Mouse (Mus musculus): ENCODE results near the gene Srsf5. TPM values are rescaled to one million over a fixed set of nuclear protein-coding genes. Genes with fewer than 3 reads are reported as not detected.
A peak's percentile ranks its signal among the peaks of the same experiment; 100 is the strongest.

Srsf5 gene
- total RNA-seq (2021) = 100 to 1,000 TPM; 275 to 306 TPM

DNA sequence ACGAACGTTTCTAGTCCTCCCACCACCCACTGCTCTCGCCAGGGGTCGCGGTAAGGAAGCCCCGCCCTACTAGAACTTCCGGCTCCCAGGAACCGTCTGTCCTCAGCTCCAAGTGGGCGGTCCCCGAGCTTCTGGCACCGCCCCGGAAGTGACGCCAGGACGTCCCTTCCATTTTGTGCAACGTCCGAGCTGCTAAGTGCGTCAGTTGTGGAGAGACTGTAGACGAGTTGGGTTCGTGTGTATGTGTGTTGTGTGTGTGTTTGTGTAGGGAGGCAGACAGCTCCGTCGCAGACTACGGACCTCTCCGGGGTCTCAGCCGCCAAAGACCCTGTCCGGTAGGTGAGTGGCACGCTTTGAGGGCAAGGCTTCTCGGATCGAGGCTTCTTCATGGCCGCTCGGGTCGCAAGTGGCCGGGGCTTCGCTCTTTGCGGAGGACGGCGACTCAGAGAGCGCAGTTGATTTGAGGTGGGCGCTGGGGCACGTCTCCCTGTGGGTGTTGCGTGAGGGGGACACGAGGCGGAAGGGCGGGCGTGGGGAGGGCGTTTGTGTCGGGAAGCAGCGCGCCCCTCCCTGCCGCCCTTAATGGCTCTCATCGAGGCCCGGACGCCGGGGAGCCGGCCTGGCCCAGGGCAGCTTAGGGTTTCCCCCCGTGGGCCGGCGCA is at the start of gene Srsf5:
Gene Srsf5, plus strand, starts transcription at position 171 of the 662 bp plus-strand sequence.
- intact Hi-C loops (cut with DNase I) = no loop called here
- DNase-seq (ENCODE audit: low spot score in 2 of 2) = peak; percentile 99

DNA sequence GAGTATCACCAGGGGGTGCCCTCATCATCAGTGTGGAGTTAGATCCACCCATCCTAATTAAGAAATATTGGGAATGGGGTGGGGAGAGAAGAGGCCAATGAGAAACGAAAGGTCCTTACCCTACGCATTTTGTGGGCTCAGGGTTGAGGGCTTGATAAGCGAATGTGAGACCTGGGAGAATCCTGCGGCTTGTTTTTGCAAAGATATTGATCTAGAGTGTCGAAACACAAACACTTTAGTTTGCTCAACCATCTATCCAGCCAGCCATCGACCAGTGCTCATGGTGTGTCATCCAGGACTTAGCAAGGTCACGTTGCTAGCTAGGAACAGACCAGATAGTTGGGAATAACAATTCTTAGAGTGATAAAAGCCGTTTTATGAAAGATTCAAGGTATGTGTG is 35.7 kb upstream of the Srsf5 start:
- DNase-seq (ENCODE audit: low spot score in 2 of 2) = no peak

DNA sequence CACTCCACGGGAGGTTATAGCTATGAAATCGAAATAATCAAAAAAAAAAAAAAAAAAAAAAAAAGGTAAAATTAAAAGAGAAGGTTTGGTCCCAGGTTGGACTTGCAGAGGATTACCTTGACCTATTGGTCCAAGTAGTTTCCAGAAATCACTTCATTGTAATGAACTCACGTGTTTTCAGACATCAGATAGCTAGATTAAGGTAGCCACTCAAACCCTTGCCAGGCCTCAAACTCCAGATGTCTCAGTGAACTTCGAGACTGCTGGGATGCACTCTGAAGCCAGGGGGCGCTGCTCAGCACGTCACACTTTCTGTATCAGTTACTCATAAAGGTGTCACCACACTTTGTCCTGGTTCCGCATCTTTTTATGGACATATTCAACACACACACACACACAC is 27.5 kb upstream of the Srsf5 start:
- intact Hi-C loops (cut with DNase I) = no loop called here
- no peak for DNase-seq (ENCODE audit: low spot score in 2 of 2)

More for the DNA sequence above, 35.7 kb upstream of the Srsf5 start:
- intact Hi-C loops (cut with DNase I) = no loop called here

DNA sequence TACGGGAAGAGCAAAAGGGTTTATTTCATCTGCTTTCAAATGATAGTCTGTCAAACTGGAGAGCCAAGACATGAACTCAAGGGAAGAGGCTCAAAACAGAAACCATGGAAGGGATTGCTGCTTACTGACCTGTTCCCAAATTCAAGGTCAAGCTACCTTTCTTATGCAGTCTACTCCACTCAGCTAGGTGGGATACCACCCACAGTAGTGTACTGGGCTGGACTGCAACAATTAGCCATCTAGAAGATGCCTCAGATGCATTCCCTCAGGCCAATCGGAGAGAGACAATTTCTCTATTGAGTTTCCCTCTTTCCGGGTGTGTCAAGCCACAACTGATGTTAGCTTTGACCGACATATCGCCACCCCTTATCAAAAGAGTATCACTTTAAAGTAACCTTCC is 24.0 kb upstream of the Srsf5 start:
- DNase-seq (ENCODE audit: low spot score in 2 of 2) = no peak
- intact Hi-C loops (cut with DNase I) = no loop called here

DNA sequence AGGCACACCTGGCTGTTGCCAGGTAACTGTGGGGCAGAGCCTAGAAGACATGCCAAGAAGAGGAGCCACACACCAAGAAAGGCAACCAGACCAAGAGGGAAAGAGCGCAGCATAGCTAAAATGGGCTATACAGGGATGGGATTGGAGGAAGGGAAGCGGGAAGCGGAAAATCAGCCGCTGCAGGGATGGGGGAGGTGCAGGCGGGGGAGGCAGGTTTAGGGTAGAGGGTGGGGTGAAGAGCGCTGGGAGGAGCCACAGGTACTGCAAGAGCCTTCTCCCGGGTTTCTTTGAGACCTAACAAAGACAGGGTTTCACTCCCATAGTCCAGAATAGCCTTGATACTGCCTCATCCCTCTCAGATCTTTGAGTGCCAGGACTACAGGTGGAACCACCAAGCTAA is 22.4 kb upstream of the Srsf5 start:
- DNase-seq (ENCODE audit: low spot score in 2 of 2) = no peak
- intact Hi-C loops (cut with DNase I) = no loop called here

DNA sequence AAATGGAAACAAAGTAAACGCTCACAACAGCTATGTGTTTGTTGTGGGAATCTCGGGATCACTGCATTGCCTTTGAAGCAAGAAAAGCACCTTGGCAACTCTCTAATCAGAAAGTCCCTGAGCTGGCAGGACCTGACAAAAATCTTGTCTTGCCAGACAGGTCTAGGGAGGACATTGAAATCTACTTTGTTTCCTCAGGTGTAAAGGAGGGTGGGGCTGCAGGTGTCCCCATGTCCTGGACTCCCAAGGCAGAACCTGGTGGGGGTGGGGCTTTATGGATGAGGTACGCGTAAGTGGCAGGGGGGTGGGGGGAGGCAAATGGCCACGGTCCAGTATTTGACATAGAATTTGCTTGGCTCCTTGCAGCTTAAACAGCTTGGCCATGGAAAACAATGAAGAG is 21.7 kb upstream of the Srsf5 start:
- intact Hi-C loops (cut with DNase I) = no loop called here
- DNase-seq (ENCODE audit: low spot score in 2 of 2) = no peak

- peak; percentile 27 for DNase-seq (ENCODE audit: low spot score in 2 of 2)
- intact Hi-C loops (cut with DNase I) = no loop called here
These were observed 21.1 kb upstream of the Srsf5 start for GRCm38 (mm10) chr12:80924205-80924604.

DNA sequence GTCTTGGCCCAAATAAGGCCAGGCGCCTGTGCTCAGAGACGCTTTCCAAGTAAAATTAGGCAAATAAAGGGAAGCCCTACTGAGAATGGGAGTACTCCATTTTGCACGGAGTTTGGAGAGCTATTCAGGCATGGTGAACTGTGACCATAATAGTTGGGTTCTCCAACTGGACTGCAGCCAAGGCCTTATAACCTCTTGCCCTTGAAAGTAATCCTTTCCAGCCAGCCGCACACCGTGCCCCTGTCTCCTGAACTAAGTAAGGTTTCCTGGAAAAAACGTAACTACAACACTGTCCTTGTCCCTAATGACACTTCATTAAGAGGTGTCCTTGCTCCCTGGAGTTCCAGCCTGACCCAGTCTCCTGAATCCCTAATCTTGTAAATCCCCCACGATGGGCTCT is 19.4 kb upstream of the Srsf5 start:
- intact Hi-C loops (cut with DNase I) = no loop called here
- DNase-seq (ENCODE audit: low spot score in 2 of 2) = no peak

- intact Hi-C loops (cut with DNase I) = no loop called here
- no peak for DNase-seq (ENCODE audit: low spot score in 2 of 2)
These were observed 18.8 kb upstream of the Srsf5 start for GRCm38 (mm10) chr12:80926550-80926949.

GRCm38 (mm10) chr12:80927518-80927917 is 17.8 kb upstream of the Srsf5 start:
- no peak for DNase-seq (ENCODE audit: low spot score in 2 of 2)
- intact Hi-C loops (cut with DNase I) = no loop called here

- DNase-seq (ENCODE audit: low spot score in 2 of 2) = no peak
- intact Hi-C loops (cut with DNase I) = no loop called here
These were observed 16.4 kb upstream of the Srsf5 start for GRCm38 (mm10) chr12:80928881-80929280.

DNA sequence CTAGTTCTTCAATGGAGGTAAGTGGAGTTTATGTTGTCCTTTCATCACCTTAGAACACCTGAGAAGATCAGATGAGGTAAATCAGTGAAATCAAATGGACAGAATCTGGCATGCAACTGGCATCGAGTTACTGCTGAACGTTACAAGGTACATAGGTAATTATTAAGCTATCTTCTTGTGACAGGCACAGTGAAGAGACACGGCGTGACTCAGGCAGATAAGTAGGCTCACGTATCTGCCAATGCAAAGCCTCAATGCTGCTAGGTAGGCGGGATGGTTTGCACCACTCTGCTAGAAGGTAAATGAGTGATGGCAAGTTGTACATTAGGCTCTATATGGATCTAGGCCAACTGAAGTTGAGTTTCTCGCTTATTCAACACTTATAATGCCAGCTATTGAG is 15.2 kb upstream of the Srsf5 start:
- DNase-seq (ENCODE audit: low spot score in 2 of 2) = no peak
- intact Hi-C loops (cut with DNase I) = no loop called here

GRCm38 (mm10) chr12:80931402-80932140 is 13.7 kb upstream of the Srsf5 start:
- DNase-seq (ENCODE audit: low spot score in 2 of 2) = no peak
- intact Hi-C loops (cut with DNase I) = no loop called here

GRCm38 (mm10) chr12:80932865-80933264 is 12.4 kb upstream of the Srsf5 start:
- intact Hi-C loops (cut with DNase I) = no loop called here
- DNase-seq (ENCODE audit: low spot score in 2 of 2) = no peak

- intact Hi-C loops (cut with DNase I) = no loop called here
- DNase-seq (ENCODE audit: low spot score in 2 of 2) = no peak
These were observed 8.6 kb upstream of the Srsf5 start for GRCm38 (mm10) chr12:80936751-80937150.

DNA sequence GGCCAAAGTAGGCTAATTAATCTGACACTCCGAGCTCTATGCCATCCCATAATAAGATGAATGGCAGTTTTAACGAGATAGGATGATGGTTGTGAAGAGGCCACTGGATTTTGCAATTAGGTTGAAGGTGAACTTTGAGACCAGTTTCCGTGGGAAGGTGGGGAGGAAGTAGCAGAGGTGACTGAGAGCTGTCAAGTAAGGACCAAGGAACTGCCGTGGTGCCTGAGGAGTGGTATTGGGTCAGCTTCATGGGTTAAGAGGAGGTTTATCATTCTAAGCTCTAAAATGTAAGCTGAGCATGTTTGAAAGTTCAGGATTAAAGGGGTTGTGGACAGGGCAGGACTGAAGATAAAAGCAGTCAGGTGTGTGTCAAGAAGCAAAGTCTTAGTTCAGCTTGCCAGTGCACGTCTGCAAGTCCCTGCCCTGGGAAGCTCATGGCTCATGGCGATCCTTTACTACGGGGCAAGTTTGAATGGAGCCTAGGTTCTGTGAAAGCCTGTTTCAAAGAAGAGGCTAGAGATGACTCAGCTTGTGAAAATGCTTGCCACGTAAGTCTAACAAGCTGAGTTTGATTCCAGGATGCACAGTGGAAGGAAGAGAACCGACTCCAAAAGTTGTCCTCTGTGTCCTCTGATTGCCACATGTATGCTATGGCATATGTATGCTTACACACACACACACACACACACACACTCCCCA is 7.8 kb upstream of the Srsf5 start:
- intact Hi-C loops (cut with DNase I) = no loop called here
- DNase-seq (ENCODE audit: low spot score in 2 of 2) = no peak

GRCm38 (mm10) chr12:80938642-80939041 is 6.7 kb upstream of the Srsf5 start:
- DNase-seq (ENCODE audit: low spot score in 2 of 2) = peak in 1 of 2 experiments; percentile 42
- intact Hi-C loops (cut with DNase I) = no loop called here

DNA sequence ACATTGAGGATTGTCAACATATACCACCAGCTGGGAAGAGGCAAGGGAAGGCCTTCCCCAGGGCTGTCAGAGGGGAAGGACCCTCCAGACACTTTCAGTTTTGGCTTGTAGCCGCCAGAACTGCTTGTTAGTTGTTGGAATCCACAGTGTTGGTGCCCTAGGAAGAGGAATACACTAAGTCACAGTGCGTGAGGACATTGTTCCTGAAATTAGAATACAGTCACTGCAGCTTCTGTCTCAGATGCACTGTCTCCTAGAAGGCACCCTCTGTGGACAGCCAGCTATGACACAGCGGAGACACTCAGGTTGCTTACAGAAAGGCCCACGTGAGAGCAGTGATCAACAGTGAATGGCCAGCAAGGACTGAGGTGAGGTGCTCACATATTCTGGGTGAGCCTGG is 6.1 kb upstream of the Srsf5 start:
- intact Hi-C loops (cut with DNase I) = no loop called here
- no peak for DNase-seq (ENCODE audit: low spot score in 2 of 2)

DNA sequence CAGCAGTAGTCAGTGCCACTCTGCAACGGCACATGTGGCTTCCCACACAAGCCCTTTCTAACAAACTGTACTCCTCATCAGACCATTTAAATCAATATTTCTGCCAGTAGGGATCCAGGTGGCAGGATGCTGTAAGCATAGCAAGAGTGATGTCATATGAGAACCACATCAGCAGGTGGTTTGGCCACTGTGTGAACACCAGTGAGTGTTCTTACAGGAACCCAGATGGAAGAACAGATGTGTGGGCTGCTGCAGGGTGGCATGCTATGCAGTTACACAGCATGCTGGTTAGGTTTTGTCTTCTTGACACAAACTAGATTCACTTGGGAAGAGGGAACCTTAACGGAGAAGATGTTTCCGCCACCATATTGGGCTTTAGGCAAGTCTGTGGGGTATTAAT is 3.4 kb upstream of the Srsf5 start:
- intact Hi-C loops (cut with DNase I) = no loop called here
- DNase-seq (ENCODE audit: low spot score in 2 of 2) = no peak

GRCm38 (mm10) chr12:80943395-80943794 is 1.9 kb upstream of the Srsf5 start:
- DNase-seq (ENCODE audit: low spot score in 2 of 2) = no peak
- intact Hi-C loops (cut with DNase I) = no loop called here

GRCm38 (mm10) chr12:80944204-80944603 is 1.1 kb upstream of the Srsf5 start:
- no peak for DNase-seq (ENCODE audit: low spot score in 2 of 2)
- intact Hi-C loops (cut with DNase I) = no loop called here

Data from left cerebral cortex, postnatal 25 days (tissue).